Mouse (Mus musculus): ENCODE measurements around the gene Gpam. TPM values are rescaled to one million over a fixed set of nuclear protein-coding genes. Genes with fewer than 3 reads are reported as not detected.

Gene Gpam
- total RNA-seq, 1 experiment from 2014 or later: 18.0 TPM

GRCm38 (mm10) chr19:55114825-55115395 lies 12.1 kb downstream of the Gpam start:
- no peak for ATAC-seq (replicated peaks; ENCODE audit: low read depth, poor library complexity, severe bottlenecking)

DNA sequence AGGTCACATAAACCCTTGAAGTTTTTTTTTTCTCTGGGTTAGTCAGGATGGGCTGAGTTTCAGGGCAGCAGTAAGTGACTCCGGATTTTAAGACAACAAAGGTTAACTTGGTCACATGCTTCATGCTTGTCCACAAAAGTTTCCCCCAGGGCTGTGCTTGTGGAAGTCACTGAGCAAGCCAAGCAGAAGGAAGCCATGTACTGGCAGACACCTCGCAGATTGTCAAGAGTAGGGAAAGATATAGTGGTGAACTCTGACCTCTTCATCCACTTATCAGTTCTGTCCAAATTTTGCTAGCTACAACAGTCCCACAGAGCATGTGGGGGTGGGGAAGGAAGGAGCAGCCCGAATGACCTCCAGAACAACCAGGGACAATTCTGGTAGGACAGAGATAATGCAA lies 19.1 kb downstream of the Gpam start:
- ATAC-seq (replicated peaks; ENCODE audit: low read depth, poor library complexity, severe bottlenecking): no peak

DNA sequence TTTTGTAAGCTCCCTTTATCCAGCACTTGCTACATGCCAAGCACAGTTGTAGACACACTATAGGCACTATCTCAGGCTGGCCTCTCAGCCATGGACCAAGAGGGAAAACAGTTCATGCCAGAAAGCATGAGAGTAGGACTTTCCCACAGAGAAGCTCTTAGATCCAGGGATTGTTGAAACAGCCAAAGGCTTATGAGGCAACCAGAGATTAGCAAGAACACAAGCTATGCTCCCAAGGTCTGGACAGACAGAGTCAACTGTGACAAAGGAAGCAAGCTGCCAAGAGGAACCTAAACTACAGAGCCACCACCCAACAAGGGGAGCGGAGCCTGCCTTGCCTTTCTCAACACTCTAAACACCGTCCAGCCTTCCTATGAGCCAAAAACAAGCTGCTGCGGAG lies 21.1 kb downstream of the Gpam start:
- no peak for ATAC-seq (replicated peaks; ENCODE audit: low read depth, poor library complexity, severe bottlenecking)

GRCm38 (mm10) chr19:55103081-55103830 lies 23.8 kb downstream of the Gpam start:
- ATAC-seq (replicated peaks; ENCODE audit: low read depth, poor library complexity, severe bottlenecking): no peak

DNA sequence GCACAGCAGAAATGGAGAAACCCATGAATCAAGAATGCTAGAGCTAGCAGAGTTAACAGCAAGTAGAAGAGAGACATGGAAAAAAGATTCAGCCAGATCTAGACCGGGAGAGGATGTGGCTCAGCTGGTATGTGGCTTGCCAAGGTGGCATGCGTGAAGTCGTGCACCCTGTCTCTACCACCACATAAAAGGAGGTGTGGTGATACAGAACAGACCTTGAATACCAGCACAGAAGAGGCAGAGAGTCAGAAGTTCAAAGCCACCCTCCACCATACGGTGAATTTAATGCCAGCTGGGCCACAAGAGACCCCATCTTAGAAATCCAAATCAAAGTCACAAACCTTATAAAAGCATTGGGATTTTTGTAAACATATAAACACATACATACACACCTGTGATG lies 25.4 kb downstream of the Gpam start:
- no peak for ATAC-seq (replicated peaks; ENCODE audit: low read depth, poor library complexity, severe bottlenecking)

GRCm38 (mm10) chr19:55100227-55101140 lies 26.6 kb downstream of the Gpam start:
- ATAC-seq (replicated peaks; ENCODE audit: low read depth, poor library complexity, severe bottlenecking): no peak

DNA sequence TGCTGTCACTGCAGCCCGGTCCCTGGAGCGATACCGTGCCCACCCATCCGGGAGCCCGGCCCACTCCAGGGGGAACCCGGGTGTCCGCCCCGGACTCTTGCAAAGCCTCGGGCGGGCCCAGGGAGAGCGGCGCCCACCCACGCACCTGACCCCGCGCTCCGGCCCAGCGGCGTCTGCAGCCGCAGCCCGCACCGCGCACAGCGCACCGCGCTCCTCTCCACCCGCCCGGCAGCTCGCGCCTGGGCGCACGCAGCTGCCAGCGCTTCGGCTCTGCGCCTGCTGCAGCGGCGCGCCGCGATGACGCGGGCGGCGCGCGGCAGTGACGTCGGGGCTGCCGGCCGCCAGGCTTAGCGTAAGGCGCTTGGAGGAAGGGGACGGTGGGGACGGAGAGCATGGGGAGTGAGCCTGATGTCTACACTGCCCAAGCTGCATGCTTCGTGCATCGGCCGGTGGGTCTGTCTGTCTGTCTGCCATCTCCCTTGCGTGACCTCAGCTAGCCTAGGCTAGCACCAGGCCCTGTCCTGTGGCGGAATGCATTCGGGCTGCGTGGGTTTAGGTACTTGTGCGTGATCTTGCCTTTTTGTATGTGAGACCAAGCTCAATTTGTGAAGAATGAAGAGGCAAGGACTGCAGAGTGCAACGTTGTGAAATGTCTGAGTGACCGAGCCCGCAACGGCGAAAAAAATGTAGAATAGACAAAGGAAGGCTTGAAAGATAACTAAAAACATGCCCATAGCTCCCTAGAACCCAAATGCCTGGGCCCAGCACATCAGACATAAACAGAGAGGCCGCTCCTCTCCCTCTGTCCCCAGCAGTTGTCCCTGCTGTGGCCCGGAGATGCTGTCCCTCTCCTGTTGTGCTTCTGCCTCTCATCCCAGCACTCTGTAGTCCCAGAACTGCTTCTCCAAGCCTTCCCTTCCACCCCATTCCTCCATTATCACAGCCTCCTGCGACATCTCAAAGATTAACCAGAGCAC lies 27.6 kb downstream of the Gpam start:
- ATAC-seq (replicated peaks; ENCODE audit: low read depth, poor library complexity, severe bottlenecking): peak; percentile 78

DNA sequence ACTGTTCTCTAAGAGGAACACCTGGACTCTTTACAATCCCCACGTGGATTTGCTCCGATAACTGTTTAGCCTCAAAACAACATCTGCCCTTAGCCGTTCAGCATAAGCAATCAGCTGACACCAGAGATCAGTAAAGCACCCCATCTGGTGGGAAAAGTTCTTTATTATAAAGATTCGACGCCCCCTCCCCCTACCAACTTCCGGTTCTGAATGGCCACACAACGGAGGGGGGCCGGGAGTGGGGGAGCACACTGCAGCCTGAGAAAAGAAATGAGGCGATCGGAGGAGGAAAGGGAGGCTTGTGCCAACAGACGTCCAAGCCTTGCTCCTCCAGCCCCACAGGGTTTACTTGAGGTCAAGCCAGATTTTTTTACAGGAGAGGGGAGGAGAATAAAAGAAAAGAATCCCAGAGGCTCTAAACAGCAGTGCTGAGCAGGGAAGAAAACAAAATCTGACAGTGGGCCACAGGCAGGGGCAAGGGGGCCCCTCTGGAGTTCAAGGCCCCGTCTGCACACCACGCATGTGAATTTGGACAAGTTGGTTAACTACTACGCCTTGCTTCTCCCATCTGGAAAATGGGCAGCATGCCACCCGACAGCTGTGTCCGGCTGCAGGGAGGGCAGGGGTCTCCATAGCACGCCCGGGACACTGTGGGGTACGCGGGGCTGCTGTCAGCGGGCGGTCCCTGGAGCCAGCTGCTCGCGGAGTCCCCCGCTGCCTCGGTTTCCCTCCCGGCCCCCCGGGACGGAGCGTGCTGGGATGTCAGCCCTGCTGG lies 28.4 kb downstream of the Gpam start:
- ATAC-seq (replicated peaks; ENCODE audit: low read depth, poor library complexity, severe bottlenecking): peak; percentile 28

GRCm38 (mm10) chr19:55097396-55097967 lies 29.6 kb downstream of the Gpam start:
- ATAC-seq (replicated peaks; ENCODE audit: low read depth, poor library complexity, severe bottlenecking): no peak

DNA sequence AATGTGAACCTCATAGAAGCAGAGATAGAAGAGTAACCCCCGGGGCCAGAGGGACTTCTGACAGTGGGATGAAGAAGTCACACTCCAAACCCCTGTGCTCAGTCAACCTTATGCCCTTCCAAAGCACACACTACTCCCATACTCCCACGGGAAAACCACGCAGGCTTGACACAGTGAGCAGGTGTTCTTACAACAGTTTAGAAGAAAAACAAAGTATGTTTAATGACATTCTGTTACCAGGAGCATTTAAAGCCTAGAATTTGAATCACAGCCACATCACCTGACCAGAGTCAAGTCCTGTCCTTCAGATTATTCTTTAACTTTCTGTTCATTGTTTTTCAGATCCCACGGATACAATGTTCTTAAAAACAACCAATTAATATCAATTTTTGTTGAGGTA lies 30.4 kb downstream of the Gpam start:
- no peak for ATAC-seq (replicated peaks; ENCODE audit: low read depth, poor library complexity, severe bottlenecking)

- ATAC-seq (replicated peaks; ENCODE audit: low read depth, poor library complexity, severe bottlenecking): no peak
Measured at GRCm38 (mm10) chr19:55095547-55095946, 31.5 kb downstream of the Gpam start.

DNA sequence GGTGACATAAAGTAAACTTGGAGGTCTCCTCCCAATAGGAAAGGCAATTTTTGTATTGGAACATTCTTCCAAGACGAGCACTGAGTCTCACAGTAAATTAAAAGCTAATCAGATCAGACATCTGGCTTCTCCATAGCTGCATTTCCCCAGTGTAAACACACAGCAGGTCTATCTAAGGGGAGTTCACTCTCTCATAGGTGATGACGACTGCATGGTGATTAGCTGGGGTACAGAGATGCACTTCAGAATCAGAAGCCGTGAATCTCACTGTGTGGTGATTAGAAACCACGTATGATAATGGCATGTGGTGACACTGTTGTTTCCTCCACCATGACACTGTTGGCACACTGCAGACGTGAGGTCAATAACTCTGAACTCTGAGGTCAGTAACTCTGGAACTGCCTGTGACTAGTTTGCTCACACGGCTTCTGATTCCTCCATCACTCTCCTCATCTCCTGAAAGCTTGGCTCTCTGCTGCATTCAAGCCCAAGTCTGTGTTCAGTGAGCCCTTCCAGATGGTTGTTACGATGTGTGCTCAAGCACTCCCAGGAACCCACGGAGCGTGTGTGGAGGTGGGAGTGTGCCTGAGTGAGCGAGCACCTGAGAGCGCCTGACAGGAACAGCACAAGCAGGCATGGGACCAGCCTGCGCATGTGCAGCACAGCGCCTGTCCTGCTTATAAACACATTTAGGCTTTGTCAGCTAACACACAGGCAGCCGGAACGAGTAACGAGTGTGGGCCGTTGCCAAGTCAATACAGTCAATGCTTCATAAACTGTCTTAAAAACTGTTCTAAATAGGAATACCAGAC lies 35.2 kb downstream of the Gpam start:
- no peak for ATAC-seq (replicated peaks; ENCODE audit: low read depth, poor library complexity, severe bottlenecking)

DNA sequence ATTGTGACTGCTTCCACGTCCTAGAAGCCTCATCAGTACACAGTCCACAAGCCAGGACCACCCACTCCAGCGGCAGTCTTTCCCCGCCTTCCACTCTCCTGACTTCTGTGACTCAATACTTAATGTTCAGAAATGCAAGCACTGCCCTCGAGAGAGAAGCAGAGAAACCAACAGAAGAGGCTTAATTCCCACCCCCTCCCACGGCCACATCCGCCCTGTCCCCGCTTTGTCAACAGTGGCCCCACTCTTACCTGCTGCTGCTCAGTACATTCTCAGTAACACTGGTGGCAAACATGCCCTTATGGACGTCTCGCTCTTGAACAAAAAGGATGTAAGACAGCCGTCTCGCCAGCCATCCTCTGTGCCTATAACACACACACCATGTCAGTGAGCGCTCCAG lies 36.2 kb downstream of the Gpam start:
- no peak for ATAC-seq (replicated peaks; ENCODE audit: low read depth, poor library complexity, severe bottlenecking)

DNA sequence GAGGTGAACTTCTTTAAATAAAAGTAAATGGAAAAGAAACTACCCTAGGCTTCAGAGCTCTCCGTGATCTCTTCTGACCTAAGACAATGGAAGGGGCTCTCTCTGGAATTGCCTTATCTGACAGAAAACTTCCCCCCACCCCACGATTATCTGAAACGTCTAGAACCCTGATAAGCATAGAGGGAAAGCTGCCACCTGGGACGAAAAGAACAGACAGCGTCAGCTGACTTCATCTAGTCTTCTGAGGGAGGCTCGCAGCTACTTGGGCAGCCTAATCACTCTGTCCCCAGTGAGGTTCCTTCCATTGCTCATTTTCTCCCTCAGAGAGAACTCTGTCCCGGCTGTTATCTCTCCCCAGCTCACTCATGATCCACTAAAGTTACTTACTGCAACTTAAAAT lies 36.9 kb downstream of the Gpam start:
- no peak for ATAC-seq (replicated peaks; ENCODE audit: low read depth, poor library complexity, severe bottlenecking)

DNA sequence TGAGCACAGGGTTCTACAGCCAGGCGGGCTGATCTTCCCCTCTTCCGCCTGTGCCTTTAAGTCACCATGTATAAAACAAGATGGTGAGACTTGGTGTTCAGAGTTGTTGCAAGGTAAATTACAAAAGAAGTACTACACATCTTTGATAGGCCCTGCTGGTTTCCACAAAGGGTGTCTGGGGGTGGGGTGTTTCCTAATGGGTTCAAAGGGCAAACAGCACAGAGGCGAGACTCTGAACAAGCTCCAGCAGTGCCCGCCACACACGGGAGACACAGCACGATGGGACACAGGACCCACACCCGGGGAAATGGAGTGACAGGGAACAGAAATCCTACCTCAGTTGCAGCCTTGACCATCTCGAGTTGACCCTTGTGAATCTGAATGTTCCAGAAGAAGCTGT lies 39.3 kb downstream of the Gpam start:
- no peak for ATAC-seq (replicated peaks; ENCODE audit: low read depth, poor library complexity, severe bottlenecking)

DNA sequence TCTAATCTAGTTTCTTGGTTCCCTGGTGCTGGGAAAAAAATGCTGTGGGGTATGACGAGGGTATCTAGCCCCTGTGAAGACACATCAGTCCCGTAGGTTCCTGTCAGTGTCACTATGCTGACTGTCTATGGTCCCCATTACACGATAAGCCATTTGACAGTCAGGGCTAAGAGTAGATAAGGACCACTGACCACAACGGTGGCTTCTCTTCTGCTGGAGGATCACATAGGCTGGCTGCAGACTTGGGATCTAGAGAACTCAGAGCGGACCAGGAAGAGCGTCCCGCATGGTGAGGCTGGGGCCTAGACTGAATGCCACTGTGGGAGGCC lies 41.2 kb downstream of the Gpam start:
- peak; percentile 46 for ATAC-seq (replicated peaks; ENCODE audit: low read depth, poor library complexity, severe bottlenecking)

GRCm38 (mm10) chr19:55084971-55085856 lies 41.8 kb downstream of the Gpam start:
- ATAC-seq (replicated peaks; ENCODE audit: low read depth, poor library complexity, severe bottlenecking): peak; percentile 60

All from common myeloid progenitor, adult 5-6 weeks (primary cell).